Mouse (Mus musculus): ENCODE data around the gene Adam11.

DNA sequence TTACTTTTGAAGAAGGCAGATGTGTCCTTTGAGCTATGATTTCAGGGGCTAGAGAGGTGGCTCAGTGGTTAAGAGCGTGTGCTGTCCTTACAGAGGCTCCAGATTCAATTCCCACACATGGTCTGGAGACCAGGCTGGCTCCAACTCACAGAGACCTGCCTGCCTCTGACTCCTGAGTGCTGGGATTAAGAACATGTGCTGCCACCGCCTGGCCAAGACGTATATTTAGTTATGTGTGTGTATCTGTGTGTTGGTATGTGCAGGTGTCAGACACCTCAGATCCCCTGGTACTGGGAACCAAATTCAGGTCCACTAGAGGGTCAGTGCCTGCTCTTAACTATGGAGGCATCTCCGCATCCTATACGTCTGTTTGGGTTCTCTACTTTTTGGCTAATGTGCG is 26.3 kb upstream of the Adam11 start:
- no peak for TF ChIP-seq CTCF (IDR thresholded peaks at IDR 0.05; ENCODE audit: low read depth)
- no peak for TF ChIP-seq EP300 (IDR thresholded peaks at IDR 0.05; ENCODE audit: low read depth)

Measured in heart, postnatal 0 days (tissue).